Mouse (Mus musculus) embryonic facial prominence, embryonic 12.5 days (tissue): Measurements from ENCODE around the gene Il16. TPM values are rescaled to one million over a fixed set of nuclear protein-coding genes. Genes with fewer than 3 reads are reported as not detected.

Experiments used
- polyA plus RNA-seq: library from polyadenylated mRNA; unstranded; fragments of >200 nt; fragmentation: Nextera tagmentation; extraction: Ambion mirVana; gene quantifications from 2 replicates; pipeline ENCODE4 v1.2.1, GENCODE M21; 2016

Gene Il16
- polyA plus RNA-seq, 1 experiment from 2014 or later, result 3.1 TPM

Other genes starting within 250 kb of the Il16 start
- gene Tmc3, start 160.8 kb downstream of the Il16 start, polyA plus RNA-seq, result 1.7 and 1.8 TPM in 2 replicates
- gene Stard5, start 113.8 kb downstream of the Il16 start, polyA plus RNA-seq, result 25.7 and 27.2 TPM in 2 replicates
- 0.36 and 1.0 TPM in 2 replicates for gene Cfap161, start 49.2 kb upstream of the Il16 start, polyA plus RNA-seq
- gene Tlnrd1, start 138.6 kb upstream of the Il16 start, polyA plus RNA-seq, result 29.3 and 29.8 TPM in 2 replicates
- gene Mesd, start 138.7 kb upstream of the Il16 start, polyA plus RNA-seq, result 111 and 113 TPM in 2 replicates